In the genomic region with DNA sequence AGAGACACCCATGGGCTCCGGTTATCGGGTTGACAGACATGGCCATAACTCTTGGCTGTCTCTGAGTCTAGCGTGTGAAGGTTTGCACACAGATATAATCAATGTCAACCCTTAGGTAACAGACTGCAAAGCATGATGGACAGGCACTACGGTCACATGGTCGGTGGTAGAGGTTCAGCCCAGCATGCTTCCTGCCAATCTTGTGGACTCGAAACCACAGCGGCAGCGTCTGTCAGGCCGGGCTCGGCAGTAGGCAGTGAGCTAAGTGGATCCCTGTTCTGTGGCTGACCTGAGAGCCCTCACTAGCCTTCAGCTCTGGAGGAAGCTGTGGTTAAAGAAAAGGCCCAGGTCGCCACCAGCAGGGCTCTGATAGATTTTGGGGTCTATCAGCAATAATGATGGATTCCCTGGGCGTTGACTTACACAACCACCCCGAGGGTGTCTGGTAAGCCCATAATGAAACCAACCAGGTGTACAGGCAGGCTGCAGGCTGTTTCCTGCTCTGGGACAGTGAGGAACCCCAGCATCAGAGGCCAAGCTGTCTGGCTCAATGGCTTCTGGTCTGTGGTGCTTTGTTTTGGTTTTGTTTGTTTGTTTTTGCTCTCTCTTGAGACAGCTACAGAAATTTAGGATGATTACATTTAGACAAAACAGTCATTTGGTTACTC, we compare ENCODE assay signal across 30 mouse cellular contexts. TPM values are rescaled to one million over a fixed set of nuclear protein-coding genes. Genes with fewer than 3 reads are reported as not detected.
A peak's percentile ranks its signal among the peaks of the same experiment; 100 is the strongest.
DNase-seq lines count a peak whose midpoint lies in the region; ATAC-seq and TF ChIP-seq lines count a peak whose summit lies in the region.
"Had no signal": no experiment of that assay in that cellular context is flagged by ENCODE, and none has a peak within 500 bp of the region (broad histone marks: within the 10 kb centered on the region; RNA-seq: fewer than 3 reads in every experiment).

No protein-coding gene starts in this region.

- WGBS in liver, postnatal 0 days (ENCODE audit: insufficient replicate concordance) = 48% methylated on average over 13 of the region's 13 CpGs

- intact Hi-C loops in left cerebral cortex, adult 2 months (cut with DNase I) = no loop called here

- DNase-seq in liver = peak; percentile 18
- DNase-seq in liver, postnatal 0 days = no peak
- DNase-seq in CD4-positive, CD25-positive, alpha-beta regulatory T cell, adult 2 months (ENCODE audit: low read depth, low spot score) = peak; percentile 49
- peak; percentile 74 for DNase-seq in induced T-regulatory cell, adult 2 months (ENCODE audit: low read depth)
- DNase-seq in lung, postnatal 4 days = no peak
- no peak for DNase-seq in cerebellum, adult 11-12 months
- DNase-seq in left cerebral cortex, adult 2 months (ENCODE audit: extremely low spot score in 1 of 2, low spot score in 2 of 2) = no peak
- DNase-seq: adrenal gland, postnatal 10 days; cerebellum, postnatal 25 days; gastrocnemius, postnatal 10 days; heart, adult 18-20 months; heart, postnatal 36 days; kidney, adult 18-20 months; lung, adult 2 months; thymus, adult 2 months had no signal

- no peak overlapping the region for H3K4me3 ChIP-seq in liver, postnatal 0 days (ENCODE audit: low read depth, low read length)
- H3K4me3 ChIP-seq in left cerebral cortex, adult 2 months = no peak overlapping the region
- H3K4me3 ChIP-seq: erythroblast, embryonic 14.5 days; forebrain, embryonic 13.5 days; midbrain, embryonic 12.5 days; neural tube, embryonic 15.5 days; stomach, embryonic 15.5 days had no signal

- ATAC-seq in liver, postnatal 0 days = no peak; the same call in 1 of the 2 replicates
- ATAC-seq in monocyte, adult 5-6 weeks (replicated peaks; ENCODE audit: insufficient number of reproducible peaks, low FRiP score, low TSS enrichment, poor library complexity, severe bottlenecking) = peak; percentile 31; the same call in 1 of the 2 replicates
- ATAC-seq: forebrain, embryonic 13.5 days; hindbrain, postnatal 0 days had no signal

- no peaks in the 10 kb centered on the region for H3K36me3 ChIP-seq in liver, postnatal 0 days (replicated peaks; ENCODE audit: insufficient read depth, low read length)
- H3K36me3 ChIP-seq: stomach, embryonic 15.5 days had no signal

- no peak overlapping the region for H3K27ac ChIP-seq in liver, postnatal 0 days (ENCODE audit: low read depth)
- H3K27ac ChIP-seq in left cerebral cortex, adult 2 months = no peak overlapping the region
- H3K27ac ChIP-seq: forebrain, embryonic 13.5 days; hindbrain, postnatal 0 days; kidney, postnatal 0 days; midbrain, embryonic 12.5 days; neural tube, embryonic 15.5 days; stomach, embryonic 15.5 days had no signal

- H3K9me3 ChIP-seq in liver, postnatal 0 days (ENCODE audit: low read length) = no peaks in the 10 kb centered on the region
- H3K9me3 ChIP-seq: forebrain, embryonic 13.5 days; midbrain, embryonic 12.5 days; neural tube, embryonic 15.5 days; stomach, embryonic 15.5 days had no signal

- no peak overlapping the region for H3K4me2 ChIP-seq in liver, postnatal 0 days (ENCODE audit: low read depth, low read length)
- H3K4me2 ChIP-seq: forebrain, embryonic 13.5 days; midbrain, embryonic 12.5 days; neural tube, embryonic 15.5 days; stomach, embryonic 15.5 days had no signal

- no peaks in the 10 kb centered on the region for H3K27me3 ChIP-seq in liver, postnatal 0 days (ENCODE audit: insufficient read depth, low read length)
- H3K27me3 ChIP-seq: forebrain, embryonic 13.5 days; midbrain, embryonic 12.5 days; neural tube, embryonic 15.5 days; stomach, embryonic 15.5 days had no signal

- H3K9ac ChIP-seq in liver, postnatal 0 days (replicated peaks) = no peak overlapping the region
- H3K9ac ChIP-seq: forebrain, embryonic 13.5 days; midbrain, embryonic 12.5 days; neural tube, embryonic 15.5 days; stomach, embryonic 15.5 days had no signal

- H3K4me1 ChIP-seq in liver, postnatal 0 days (ENCODE audit: insufficient read depth) = no peaks in the 10 kb centered on the region

- no peak for TF ChIP-seq EP300 in liver, postnatal 0 days (IDR thresholded peaks at IDR 0.05; ENCODE audit: low read depth)

- TF ChIP-seq CTCF in liver, postnatal 0 days (IDR thresholded peaks at IDR 0.05; ENCODE audit: low read depth) = no peak
- TF ChIP-seq CTCF in left cerebral cortex, adult 2 months (IDR thresholded peaks at IDR 0.05) = no peak

RNA-seq across cellular contexts. Expression of a gene that starts 9.7 kb away (rescaled TPM):
- 0.21 TPM in 1 of 2 replicates, not detected in the other for polyA plus RNA-seq in liver, postnatal 0 days (2015; fragmentation: Nextera tagmentation; extraction: Ambion mirVana)
- total RNA-seq in monocyte, adult 5-6 weeks (2017) = not detected in 3 replicates
- 100 to 1,000 TPM; 180 to 183 TPM for total RNA-seq in left cerebral cortex, adult 2 months (2021)
- polyA plus RNA-seq: erythroblast, embryonic 14.5 days had no signal

RNA-seq across cellular contexts. Expression of a gene that starts 29.1 kb away (rescaled TPM):
- polyA plus RNA-seq in liver, postnatal 0 days (2015; fragmentation: Nextera tagmentation; extraction: Ambion mirVana) = 0.16 and 0.17 TPM in 2 replicates
- 0.43 to 0.58 TPM in 2 of 3 replicates, not detected in the other for total RNA-seq in monocyte, adult 5-6 weeks (2017)
- total RNA-seq in left cerebral cortex, adult 2 months (2021) = not detected
- total RNA-seq: gastrocnemius, postnatal 10 days; heart, adult 18-20 months; hindbrain, postnatal 0 days; layer of hippocampus, adult 18-20 months; layer of hippocampus, postnatal 25 days; left cerebral cortex, postnatal 25 days had no signal
- polyA plus RNA-seq: brain, embryonic 14.5 days; frontal cortex, adult 2 months; heart, embryonic 14.5 days; lung, adult 2 months; thymus, adult 2 months; urinary bladder, adult 2 months had no signal

RNA-seq across cellular contexts. Expression of a gene that starts 42.1 kb away (rescaled TPM):
- 11.5 and 12.5 TPM in 2 replicates for polyA plus RNA-seq in liver, postnatal 0 days (2015; fragmentation: Nextera tagmentation; extraction: Ambion mirVana)
- 9.6 to 16.9 TPM (median 14.4 TPM) in 3 replicates for total RNA-seq in monocyte, adult 5-6 weeks (2017)
- 10 to 100 TPM; 26.9 to 38.3 TPM for total RNA-seq in left cerebral cortex, adult 2 months (2021)

RNA-seq across cellular contexts. Expression of a gene that starts 42.1 kb away (rescaled TPM):
- 9.4 and 10.6 TPM in 2 replicates for polyA plus RNA-seq in liver, postnatal 0 days (2015; fragmentation: Nextera tagmentation; extraction: Ambion mirVana)
- 11.1 to 14.9 TPM (median 12.8 TPM) in 3 replicates for total RNA-seq in monocyte, adult 5-6 weeks (2017)
- total RNA-seq in left cerebral cortex, adult 2 months (2021) = 10 to 100 TPM; 23.1 to 29.9 TPM

RNA-seq across cellular contexts. Expression of a gene that starts 58.8 kb away (rescaled TPM):
- 6.7 and 8.0 TPM in 2 replicates for polyA plus RNA-seq in liver, postnatal 0 days (2015; fragmentation: Nextera tagmentation; extraction: Ambion mirVana)
- total RNA-seq in monocyte, adult 5-6 weeks (2017) = 30.1 to 62.0 TPM (median 39.9 TPM) in 3 replicates
- total RNA-seq in left cerebral cortex, adult 2 months (2021) = 10 to 100 TPM; 43.0 to 45.0 TPM

Comparison
In these comparisons a context has a peak if more than half of its experiments do, and no peak if none do; other contexts are left out.
1. DNase-seq: peak in liver (single experiment), CD4-positive, CD25-positive, alpha-beta regulatory T cell, adult 2 months (single experiment) and induced T-regulatory cell, adult 2 months (single experiment); none in liver, postnatal 0 days (single experiment), lung, postnatal 4 days (0 of 2), cerebellum, adult 11-12 months (single experiment) and left cerebral cortex, adult 2 months (0 of 2).
2. RNA of a gene that starts 9.7 kb away (total RNA-seq): 180 to 183 TPM in left cerebral cortex, adult 2 months; not detected in monocyte, adult 5-6 weeks; every median in the first group is over 100 times any median in the second.